Mouse (Mus musculus) thymus, adult 2 months (tissue): ENCODE data around the gene Gm11634. TPM values are rescaled to one million over a fixed set of nuclear protein-coding genes. Genes with fewer than 3 reads are reported as not detected.
A peak's percentile ranks its signal among the peaks of the same experiment; 100 is the strongest.

Source experiments
- DNase-seq: peaks from one replicate; pipeline ENCODE4 v3.0.0; 2021
- H3K27ac ChIP-seq: fragments of 200-500 bp; 2 replicates; pipeline ENCODE4 v1.5.1; 2012; ENCODE audit warnings: low read length, control low read depth; ENCODE audit not compliant: control insufficient read depth, insufficient read depth
- H3K27me3 ChIP-seq: fragments of 200-500 bp; 2 replicates; pipeline ENCODE4 v1.6.1; 2012; ENCODE audit warnings: mild to moderate bottlenecking, low read length, moderate library complexity, mixed read lengths; ENCODE audit not compliant: control insufficient read depth, insufficient read depth
- H3K36me3 ChIP-seq: fragments of 200-500 bp; 2 replicates; pipeline ENCODE4 v1.6.1; 2012; ENCODE audit warnings: mild to moderate bottlenecking, low read length, moderate library complexity; ENCODE audit not compliant: control insufficient read depth, insufficient read depth
- H3K4me1 ChIP-seq: fragments of 200-500 bp; replicated peaks from 2 replicates; pipeline ENCODE4 v1.6.1; 2012; ENCODE audit warnings: low read length; ENCODE audit not compliant: control insufficient read depth, insufficient read depth
- H3K4me3 ChIP-seq: fragments of 200-500 bp; 2 replicates; pipeline ENCODE4 v1.5.1; 2012; ENCODE audit warnings: mild to moderate bottlenecking, low read length, control low read depth, moderate library complexity; ENCODE audit not compliant: control insufficient read depth, insufficient read depth
- CTCF ChIP-seq: fragments of 200-500 bp; IDR thresholded peaks from 2 replicates; pipeline ENCODE4 v1.5.1; 2012; ENCODE audit warnings: mild to moderate bottlenecking, control low read depth, low read length, moderate library complexity, borderline replicate concordance; ENCODE audit not compliant: control insufficient read depth, poor library complexity, insufficient read depth; ENCODE audit errors: extremely low read depth
- POLR2A ChIP-seq: fragments of 200-500 bp; IDR thresholded peaks from 2 replicates; pipeline ENCODE4 v1.6.1; 2012; ENCODE audit warnings: mild to moderate bottlenecking, low read length, control low read depth, moderate library complexity; ENCODE audit not compliant: control insufficient read depth, poor library complexity, insufficient read depth; ENCODE audit errors: extremely low read depth
- WGBS: fragments of 180-500 bp; shearing (Covaris S2); methylation state at CpG from one replicate; pipeline ENCODE4 v1.1.7; 2018; 5-methylcytosine and 5-hydroxymethylcytosine counted together
- polyA plus RNA-seq: library from polyadenylated mRNA; depleted of rRNA; stranded (reverse); fragments of >200 nt; gene quantifications from 2 replicates; pipeline ENCODE4 v1.2.3, GENCODE M21; 2012; rRNA removed

The Gm11634 gene
- polyA plus RNA-seq, 1 experiment: not detected

- Histone ChIP-seq H3K36me3 (peaks cover 40% of the 10 kb centered on the region), H3K27me3 (no peaks in the 10 kb centered on the region), H3K4me3 (no peak overlapping the region), H3K27ac (no peak overlapping the region), H3K4me1 (0 out of 2 replicates have a peak, but pooled peaks cover 2% of the 10 kb centered on the region)
- WGBS: 93% methylated on average over 7 of the region's 7 CpGs
- no peak for TF ChIP-seq POLR2A
- no peak for TF ChIP-seq CTCF
- no peak for DNase-seq
Observed at GRCm38 (mm10) chr11:101556541-101556940, 42.5 kb downstream of the Gm11634 start.

GRCm38 (mm10) chr11:101553354-101553930 lies 45.6 kb downstream of the Gm11634 start:
- Histone ChIP-seq H3K27me3 (no peaks in the 10 kb centered on the region), H3K4me3 (no peak overlapping the region), H3K36me3 (peaks cover 16% of the 10 kb centered on the region), H3K27ac (no peak overlapping the region), H3K4me1 (peaks cover 5% of the 10 kb centered on the region)
- 4% methylated on average over 8 of the region's 8 CpGs for WGBS
- TF ChIP-seq POLR2A (no peak), CTCF (no peak)
- no peak for DNase-seq

GRCm38 (mm10) chr11:101552476-101553300 lies 46.4 kb downstream of the Gm11634 start:
- peak overlapping the region; percentile 88 for H3K4me3 ChIP-seq
- peaks cover 5% of the 10 kb centered on the region for H3K4me1 ChIP-seq
- H3K36me3 ChIP-seq: peaks cover 12% of the 10 kb centered on the region; the same call in 1 of the 2 replicates
- peak; percentile 94 for DNase-seq
- H3K27me3 ChIP-seq: no peaks in the 10 kb centered on the region
- TF ChIP-seq POLR2A (peak; percentile 88), CTCF (peak; percentile 25; the same call in 1 of the 2 replicates)
- under 1% methylated on average over 37 of the region's 37 CpGs for WGBS
- peak overlapping the region; percentile 91 for H3K27ac ChIP-seq

GRCm38 (mm10) chr11:101551751-101552475 lies 47.1 kb downstream of the Gm11634 start, which contains the start of the genes Brca1 and Nbr1:
Gene Brca1, minus strand, starts transcription at chr11:101551955.
Gene Nbr1, plus strand, starts transcription at chr11:101552149.
- H3K4me3 ChIP-seq: peak within 1 kb of the TSS; percentile 88
- peak within 1 kb of the TSS; percentile 91 for H3K27ac ChIP-seq
- peaks cover 5% of the 10 kb centered on the region; the same call in 1 of the 2 replicates for H3K36me3 ChIP-seq
- TF ChIP-seq CTCF (peak; percentile 40; the same call in 1 of the 2 replicates), POLR2A (0 out of 2 replicates have a peak, but pooled peaks have one; percentile 14)
- H3K4me1 ChIP-seq: peaks cover 5% of the 10 kb centered on the region
- WGBS: under 1% methylated on average over 43 of the region's 43 CpGs
- no peaks in the 10 kb centered on the region for H3K27me3 ChIP-seq
- peak; percentile 83 for DNase-seq

- Histone ChIP-seq H3K36me3 (no peaks in the 10 kb centered on the region), H3K27ac (no peak overlapping the region), H3K4me3 (no peak overlapping the region), H3K4me1 (peaks cover 3% of the 10 kb centered on the region), H3K27me3 (no peaks in the 10 kb centered on the region)
- no peak for DNase-seq
- no peak for TF ChIP-seq CTCF
- TF ChIP-seq POLR2A: no peak
Observed at GRCm38 (mm10) chr11:101548526-101548925, 50.5 kb downstream of the Gm11634 start.

- H3K4me1 ChIP-seq: no peaks in the 10 kb centered on the region
- no peaks in the 10 kb centered on the region for H3K27me3 ChIP-seq
- no peak overlapping the region for H3K4me3 ChIP-seq
- no peaks in the 10 kb centered on the region for H3K36me3 ChIP-seq
- H3K27ac ChIP-seq: no peak overlapping the region
- 86% methylated on average over 1 of the region's 1 CpGs for WGBS
- no peak for TF ChIP-seq CTCF
- TF ChIP-seq POLR2A: no peak
- no peak for DNase-seq
Observed at GRCm38 (mm10) chr11:101544132-101544531, 54.9 kb downstream of the Gm11634 start.

Other genes starting within 250 kb of the Gm11634 start
- gene G6pc, start 231.7 kb downstream of the Gm11634 start, polyA plus RNA-seq: 0.15 and 0.37 TPM in 2 replicates
- gene Aarsd1, start 181.6 kb downstream of the Gm11634 start, polyA plus RNA-seq: 33.4 and 37.2 TPM in 2 replicates
- 0.49 TPM in 1 of 2 replicates, not detected in the other for gene Gm27029, start 174.5 kb downstream of the Gm11634 start, polyA plus RNA-seq
- gene Rundc1, start 174.2 kb downstream of the Gm11634 start, polyA plus RNA-seq: 27.4 and 28.5 TPM in 2 replicates
- 1.3 and 3.1 TPM in 2 replicates for gene Ptges3l, start 173.9 kb downstream of the Gm11634 start, polyA plus RNA-seq
- gene Rpl27, start 157.0 kb downstream of the Gm11634 start, polyA plus RNA-seq: 666 and 730 TPM in 2 replicates
- 63.6 and 83.6 TPM in 2 replicates for gene Ifi35, start 150.8 kb downstream of the Gm11634 start, polyA plus RNA-seq
- gene Rnd2, start 134.3 kb downstream of the Gm11634 start, polyA plus RNA-seq: 3.5 and 4.3 TPM in 2 replicates
- 67.9 and 73.6 TPM in 2 replicates for gene Vat1, start 133.0 kb downstream of the Gm11634 start, polyA plus RNA-seq
- gene Brca1, start 47.3 kb downstream of the Gm11634 start, polyA plus RNA-seq: 4.3 and 6.0 TPM in 2 replicates
- gene Nbr1, start 47.1 kb downstream of the Gm11634 start, polyA plus RNA-seq: 142 and 145 TPM in 2 replicates
- 29.5 and 37.1 TPM in 2 replicates for gene Tmem106a, start 17.0 kb downstream of the Gm11634 start, polyA plus RNA-seq
- 36.5 and 39.2 TPM in 2 replicates for gene Rdm1, start 27.9 kb upstream of the Gm11634 start, polyA plus RNA-seq
- 4.1 and 5.0 TPM in 2 replicates for gene Arl4d, start 66.3 kb upstream of the Gm11634 start, polyA plus RNA-seq
- 30.5 and 33.1 TPM in 2 replicates for gene Dhx8, start 133.7 kb upstream of the Gm11634 start, polyA plus RNA-seq
- 1.5 and 1.9 TPM in 2 replicates for gene Etv4, start 186.1 kb upstream of the Gm11634 start, polyA plus RNA-seq